Mouse (Mus musculus) spleen, adult 2 months (tissue): ENCODE measurements around the gene Ccdc30.

Source experiments
- CTCF ChIP-seq: fragments of 200-500 bp; IDR thresholded peaks from 2 replicates; pipeline ENCODE4 v1.5.1; 2011; ENCODE audit warnings: mild to moderate bottlenecking, inconsistent platforms; ENCODE audit not compliant: insufficient read depth, insufficient read length, insufficient replicate concordance; ENCODE audit errors: extremely low read depth
- POLR2A ChIP-seq: fragments of 200-500 bp; IDR thresholded peaks from 2 replicates; pipeline ENCODE4 v1.6.1; 2011; ENCODE audit warnings: low read depth, low read length, inconsistent platforms

- no peak for TF ChIP-seq CTCF
- no peak for TF ChIP-seq POLR2A
Observed at GRCm38 (mm10) chr4:119453533-119453932, 38.2 kb upstream of the Ccdc30 start.
